Mouse (Mus musculus) frontal cortex, adult (tissue): Measurements from ENCODE around the gene Cxcr4.

Experiments
- ATAC-seq: cut with Nextera tagmentation; 2 replicates; pipeline ENCODE4 v1.9.2; 2017; ENCODE audit warnings: mild to moderate bottlenecking, moderate library complexity, mixed read lengths; ENCODE audit not compliant: low TSS enrichment

The Cxcr4 gene

DNA sequence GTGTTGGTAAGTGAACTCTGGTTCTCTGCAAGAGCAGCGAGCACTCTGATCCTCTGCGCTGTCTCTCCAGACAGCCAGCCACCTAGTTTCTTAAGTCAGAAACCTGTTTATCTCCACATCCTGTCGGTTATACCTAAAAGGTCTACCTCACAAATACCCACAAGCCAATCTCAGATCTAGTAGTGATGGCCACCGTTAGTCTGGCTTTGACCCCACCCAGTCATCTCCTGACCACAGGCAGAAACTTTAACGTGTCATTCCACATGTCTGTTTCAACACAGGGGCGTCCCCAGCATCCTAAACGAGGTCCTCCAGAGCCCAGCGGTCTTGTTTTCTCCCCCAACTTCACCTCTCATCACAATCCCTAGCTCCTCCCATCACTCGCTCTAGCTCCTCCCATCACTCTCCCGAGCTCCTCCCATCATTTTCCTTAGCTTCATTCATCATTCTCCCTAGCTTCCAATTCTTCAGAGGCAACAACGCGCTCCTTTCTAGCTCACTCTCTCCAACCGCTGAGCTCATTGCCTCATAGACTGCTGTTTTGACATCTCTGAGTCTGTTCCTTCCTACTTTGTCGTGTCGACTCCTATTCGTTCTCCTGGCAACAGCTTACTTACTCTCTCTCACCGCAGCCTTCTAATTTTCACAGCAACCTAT, 22.0 kb downstream of the Cxcr4 start:
- ATAC-seq, result no peak

- ATAC-seq, result no peak
Measured at GRCm38 (mm10) chr1:128567224-128568197, 24.6 kb downstream of the Cxcr4 start.

GRCm38 (mm10) chr1:128563905-128564304, 28.2 kb downstream of the Cxcr4 start:
- ATAC-seq, result no peak

- no peak for ATAC-seq
Measured at GRCm38 (mm10) chr1:128561325-128561874, 30.7 kb downstream of the Cxcr4 start.

DNA sequence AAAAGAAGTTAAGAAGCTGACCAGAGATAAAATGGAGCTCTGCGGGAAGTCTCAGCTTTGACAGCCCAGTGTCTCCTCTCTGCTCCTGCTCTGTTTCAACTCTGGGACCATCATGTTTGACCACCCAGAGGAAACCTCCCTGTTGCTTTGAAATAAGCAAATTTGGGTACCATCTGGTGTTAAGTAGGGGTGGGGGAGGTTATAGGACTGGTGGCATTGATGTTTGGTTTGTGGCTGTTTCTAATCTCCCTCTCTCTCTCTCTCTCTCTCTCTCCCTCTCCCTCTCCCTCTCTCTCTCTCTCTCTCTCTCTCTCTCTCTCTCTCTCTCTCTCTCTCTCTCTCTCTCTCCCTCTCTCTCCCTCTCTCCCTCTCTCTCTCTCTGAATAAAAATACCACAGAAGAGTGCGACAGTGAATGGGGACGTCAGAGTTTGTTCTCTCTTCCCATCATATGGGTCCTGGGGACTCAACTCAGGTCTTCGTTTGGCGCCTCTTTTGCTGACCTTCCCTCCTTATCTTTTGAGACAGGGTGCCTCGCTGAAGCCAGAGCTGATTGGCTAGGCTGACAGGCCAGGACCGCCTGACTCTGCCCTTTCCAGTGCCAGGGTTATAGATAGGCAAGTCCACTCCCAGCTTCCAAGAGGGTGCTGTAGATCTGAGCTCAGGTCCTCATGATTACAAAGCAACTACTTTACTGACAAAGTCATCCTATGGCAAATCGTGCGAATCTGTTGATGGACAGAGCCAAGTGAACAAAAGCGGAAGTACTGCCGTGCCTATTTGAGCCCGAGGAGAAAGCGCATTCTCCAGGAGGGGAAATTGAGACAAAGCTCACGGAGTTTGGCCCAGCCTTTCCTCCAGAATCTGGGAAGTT, 31.4 kb downstream of the Cxcr4 start:
- ATAC-seq, result no peak

DNA sequence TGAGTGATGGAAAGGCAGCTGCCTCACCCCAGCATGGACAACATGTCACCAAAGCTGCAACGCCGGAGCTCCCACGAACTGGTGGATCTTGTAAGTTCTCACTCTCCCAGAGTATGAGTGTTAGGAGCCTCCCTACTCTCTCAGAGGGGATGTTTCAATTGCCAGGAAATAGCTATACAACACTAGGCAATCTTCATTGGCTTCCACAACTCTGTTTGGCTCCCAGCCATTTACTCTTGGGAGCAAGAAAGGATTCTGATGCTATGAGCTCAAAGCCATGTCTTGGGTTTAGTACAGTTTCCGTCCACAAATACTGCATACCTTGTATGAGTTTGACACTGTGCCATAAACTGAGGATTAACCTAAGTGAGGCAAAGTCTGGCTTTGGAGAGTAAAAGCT, 34.1 kb downstream of the Cxcr4 start:
- no peak for ATAC-seq

DNA sequence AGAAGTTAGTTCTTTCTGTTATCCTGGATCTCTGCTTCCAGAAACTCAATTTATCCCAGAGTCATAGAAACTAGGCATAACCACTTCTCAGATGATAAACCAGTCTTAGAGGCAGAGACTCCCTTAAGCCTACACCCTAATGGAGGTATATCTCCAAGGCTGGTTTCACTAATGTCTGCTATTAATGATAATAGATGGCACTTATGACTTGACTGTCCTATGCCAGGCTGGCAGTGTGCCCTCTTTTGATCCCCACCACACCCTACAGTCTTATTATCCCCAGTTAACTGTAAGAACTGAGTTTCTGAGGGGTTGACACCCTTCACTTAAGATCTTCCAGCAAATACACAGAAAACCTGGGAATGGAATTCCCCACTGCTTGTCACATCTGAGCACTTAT, 39.5 kb downstream of the Cxcr4 start:
- no peak for ATAC-seq

DNA sequence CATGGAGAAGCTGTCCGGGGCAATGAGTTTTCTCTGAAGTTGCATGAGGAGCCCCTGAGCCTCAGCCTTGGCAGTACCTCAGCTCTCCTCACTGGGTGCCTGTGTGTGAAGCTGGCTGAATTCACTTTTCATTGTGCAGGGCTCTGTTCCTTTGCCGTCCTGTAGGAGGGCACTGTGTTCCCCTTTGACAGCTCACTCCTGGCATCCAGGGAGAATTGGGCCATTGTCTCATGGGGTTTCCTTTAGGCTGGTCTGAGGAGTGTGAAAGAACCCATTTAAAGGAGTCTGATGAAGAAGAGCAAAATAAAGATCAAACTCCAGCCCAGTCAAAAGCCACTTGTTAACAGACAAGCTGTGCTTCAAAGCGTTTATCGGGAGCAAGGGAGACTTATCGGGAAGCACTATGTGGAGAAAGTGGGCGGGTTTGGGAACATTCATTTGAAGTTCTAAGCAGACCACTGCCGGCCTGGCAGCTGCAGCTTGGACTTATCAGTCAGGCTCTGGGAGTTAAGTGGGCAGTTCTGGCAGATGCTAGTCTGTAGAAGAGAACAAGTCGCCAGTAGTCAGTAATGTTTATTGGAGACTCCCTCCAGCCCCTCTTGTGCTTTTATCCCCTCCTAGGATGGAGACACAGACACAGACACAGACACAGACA, 40.2 kb downstream of the Cxcr4 start:
- ATAC-seq, result no peak

- no peak for ATAC-seq
Measured at GRCm38 (mm10) chr1:128549442-128549841, 42.7 kb downstream of the Cxcr4 start.

DNA sequence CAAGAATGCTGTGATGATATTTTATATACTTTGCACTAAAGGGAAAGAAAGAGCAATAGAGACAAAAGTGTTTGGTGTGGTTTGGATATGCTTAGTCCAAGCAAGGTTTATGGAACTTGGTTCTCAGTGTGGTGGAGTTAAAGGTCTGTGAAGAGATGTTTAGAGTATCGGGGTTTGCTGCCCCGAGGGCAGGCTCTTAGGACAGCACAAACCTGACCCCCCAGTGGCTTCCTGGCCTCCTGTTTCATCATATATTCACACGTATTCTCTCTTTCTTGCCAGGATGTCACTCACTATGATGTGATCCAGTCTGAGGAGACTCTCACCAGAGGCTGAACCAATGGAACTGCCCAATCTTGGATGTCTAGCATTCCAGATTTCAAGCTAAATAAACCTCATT, 43.1 kb downstream of the Cxcr4 start:
- ATAC-seq, result no peak

GRCm38 (mm10) chr1:128548220-128548998, 43.7 kb downstream of the Cxcr4 start:
- ATAC-seq, result no peak

DNA sequence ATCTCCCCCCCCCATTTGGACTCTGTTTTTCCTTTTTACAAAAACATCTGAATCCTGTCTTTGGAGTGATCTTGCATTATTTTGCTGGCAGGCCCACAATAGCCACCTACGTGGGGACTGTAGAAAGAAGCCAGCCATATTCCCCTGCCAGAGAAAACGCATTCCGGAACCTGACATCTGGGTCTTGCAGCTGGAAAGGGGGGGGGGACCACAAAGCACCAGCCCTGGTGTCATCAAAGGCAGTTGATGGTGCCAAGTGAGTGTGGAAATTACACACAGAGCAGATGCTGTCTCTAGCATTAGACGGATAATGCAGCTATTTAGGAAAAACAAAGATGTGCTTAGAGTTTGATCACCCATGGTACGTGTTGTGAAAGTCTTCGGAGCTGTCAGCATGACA, 46.4 kb downstream of the Cxcr4 start:
- ATAC-seq, result no peak

- ATAC-seq, result no peak
Measured at GRCm38 (mm10) chr1:128543137-128543536, 49.0 kb downstream of the Cxcr4 start.

GRCm38 (mm10) chr1:128542555-128542954, 49.5 kb downstream of the Cxcr4 start:
- ATAC-seq, result no peak

GRCm38 (mm10) chr1:128540213-128540612, 51.9 kb downstream of the Cxcr4 start:
- ATAC-seq, result no peak

GRCm38 (mm10) chr1:128539555-128539954, 52.5 kb downstream of the Cxcr4 start:
- no peak for ATAC-seq
